Mouse (Mus musculus) testis, adult 2 months (tissue): Measurements from ENCODE around the gene Orai3. TPM values are rescaled to one million over a fixed set of nuclear protein-coding genes. Genes with fewer than 3 reads are reported as not detected.
A peak's percentile ranks its signal among the peaks of the same experiment; 100 is the strongest.

Experiments used
- H3K27ac ChIP-seq: fragments of 200-500 bp; 2 replicates; pipeline ENCODE4 v1.5.1; 2012; ENCODE audit warnings: low read depth, low read length; ENCODE audit not compliant: control insufficient read depth, insufficient read depth
- H3K27me3 ChIP-seq: fragments of 200-500 bp; 2 replicates; pipeline ENCODE4 v1.6.1; 2012; ENCODE audit warnings: mild to moderate bottlenecking, low read length, moderate library complexity; ENCODE audit not compliant: control insufficient read depth, insufficient read depth
- H3K36me3 ChIP-seq: fragments of 200-500 bp; 2 replicates; pipeline ENCODE4 v1.6.1; 2012; ENCODE audit warnings: mild to moderate bottlenecking, low read length; ENCODE audit not compliant: control insufficient read depth, insufficient read depth
- H3K4me1 ChIP-seq: fragments of 200-500 bp; 2 replicates; pipeline ENCODE4 v1.6.1; 2012; ENCODE audit warnings: low read length; ENCODE audit not compliant: control insufficient read depth, insufficient read depth
- H3K4me3 ChIP-seq: fragments of 200-500 bp; 2 replicates; pipeline ENCODE4 v1.5.1; 2012; ENCODE audit warnings: low read depth, mild to moderate bottlenecking, low read length, moderate library complexity, mixed read lengths; ENCODE audit not compliant: control insufficient read depth
- CTCF ChIP-seq: fragments of 200-500 bp; IDR thresholded peaks from 2 replicates; pipeline ENCODE4 v1.5.1; 2012; ENCODE audit warnings: low read depth, mild to moderate bottlenecking, inconsistent platforms, low read length, moderate library complexity; ENCODE audit not compliant: control insufficient read depth, insufficient read depth, insufficient replicate concordance
- POLR2A ChIP-seq: fragments of 200-500 bp; IDR thresholded peaks from 2 replicates; pipeline ENCODE4 v1.6.1; 2012; ENCODE audit warnings: low read depth, mild to moderate bottlenecking, inconsistent platforms, low read length, moderate library complexity; ENCODE audit not compliant: control insufficient read depth
- polyA plus RNA-seq: library from polyadenylated mRNA; depleted of rRNA; stranded (reverse); fragments of >200 nt; gene quantifications from 2 replicates; pipeline ENCODE4 v1.2.3, GENCODE M21; 2012

Orai3 gene
- polyA plus RNA-seq, 1 experiment: 13.9 TPM

GRCm38 (mm10) chr7:127745251-127745651 is 24.4 kb upstream of the Orai3 start:
- Histone ChIP-seq H3K27ac (peak overlapping the region; percentile 81), H3K4me1 (peaks cover 4% of the 10 kb centered on the region; the same call in 1 of the 2 replicates), H3K4me3 (peak overlapping the region; percentile 84), H3K27me3 (no peaks in the 10 kb centered on the region), H3K36me3 (no peaks in the 10 kb centered on the region; the same call in 1 of the 2 replicates)
- TF ChIP-seq CTCF (no peak), POLR2A (peak; percentile 26; the same call in 1 of the 2 replicates)

- Histone ChIP-seq H3K27ac (peak overlapping the region; percentile 81), H3K36me3 (no peaks in the 10 kb centered on the region; the same call in 1 of the 2 replicates), H3K4me3 (peak overlapping the region; percentile 84), H3K27me3 (no peaks in the 10 kb centered on the region), H3K4me1 (peaks cover 4% of the 10 kb centered on the region; the same call in 1 of the 2 replicates)
- TF ChIP-seq POLR2A (peak; percentile 35; the same call in 1 of the 2 replicates), CTCF (no peak)
Measured at GRCm38 (mm10) chr7:127745652-127746493, 23.7 kb upstream of the Orai3 start.

- peaks cover 2% of the 10 kb centered on the region; the same call in 1 of the 2 replicates for H3K36me3 ChIP-seq
- peak overlapping the region; percentile 19; the same call in 1 of the 2 replicates for H3K27ac ChIP-seq
- no peak for TF ChIP-seq CTCF
- no peak for TF ChIP-seq POLR2A
- H3K4me3 ChIP-seq: peak overlapping the region; percentile 81
- H3K27me3 ChIP-seq: no peaks in the 10 kb centered on the region
- H3K4me1 ChIP-seq: peaks cover 4% of the 10 kb centered on the region; the same call in 1 of the 2 replicates
Measured at GRCm38 (mm10) chr7:127746494-127747491, 22.8 kb upstream of the Orai3 start.

GRCm38 (mm10) chr7:127747559-127748234 is 21.9 kb upstream of the Orai3 start:
- peaks cover 4% of the 10 kb centered on the region; the same call in 1 of the 2 replicates for H3K4me1 ChIP-seq
- peaks cover 2% of the 10 kb centered on the region; the same call in 1 of the 2 replicates for H3K36me3 ChIP-seq
- H3K4me3 ChIP-seq: peak overlapping the region; percentile 52
- peak overlapping the region; percentile 19 for H3K27ac ChIP-seq
- TF ChIP-seq CTCF (no peak), POLR2A (peak; percentile 45; the same call in 1 of the 2 replicates)
- no peaks in the 10 kb centered on the region for H3K27me3 ChIP-seq

- Histone ChIP-seq H3K27ac (peak overlapping the region; percentile 5), H3K4me1 (peaks cover 4% of the 10 kb centered on the region; the same call in 1 of the 2 replicates), H3K27me3 (no peaks in the 10 kb centered on the region), H3K4me3 (peak overlapping the region; percentile 52), H3K36me3 (peaks cover 2% of the 10 kb centered on the region; the same call in 1 of the 2 replicates)
- TF ChIP-seq POLR2A: no peak
- no peak for TF ChIP-seq CTCF
Measured at GRCm38 (mm10) chr7:127748235-127748560, 21.4 kb upstream of the Orai3 start.

- Histone ChIP-seq H3K36me3 (peaks cover 3% of the 10 kb centered on the region; the same call in 1 of the 2 replicates), H3K4me3 (no peak overlapping the region)
Measured at GRCm38 (mm10) chr7:127750131-127751127, 19.2 kb upstream of the Orai3 start.

More at GRCm38 (mm10) chr7:127750131-127751127, 19.2 kb upstream of the Orai3 start:
- no peaks in the 10 kb centered on the region for H3K4me1 ChIP-seq
- no peaks in the 10 kb centered on the region for H3K27me3 ChIP-seq
- TF ChIP-seq CTCF (no peak), POLR2A (no peak)
- H3K27ac ChIP-seq: no peak overlapping the region; the same call in 1 of the 2 replicates
